Mouse (Mus musculus) bone marrow macrophage, adult 2 months (primary cell): ENCODE data around the gene Slc35e1. TPM values are rescaled to one million over a fixed set of nuclear protein-coding genes. Genes with fewer than 3 reads are reported as not detected.

Experiments
- H3K27ac ChIP-seq: 2 replicates; pipeline ENCODE4 v1.5.1; 2012; ENCODE audit warnings: low read depth, low read length; ENCODE audit not compliant: insufficient read depth
- H3K4me1 ChIP-seq: 2 replicates; pipeline ENCODE4 v1.6.1; 2012; ENCODE audit warnings: low read length; ENCODE audit not compliant: control insufficient read depth, insufficient read depth
- H3K4me3 ChIP-seq: 2 replicates; pipeline ENCODE4 v1.5.1; 2012; ENCODE audit warnings: mild to moderate bottlenecking, low read length, moderate library complexity; ENCODE audit not compliant: insufficient read depth
- CTCF ChIP-seq: IDR thresholded peaks from 2 replicates; pipeline ENCODE4 v1.5.1; 2012; ENCODE audit warnings: low read depth, mild to moderate bottlenecking, low read length, moderate library complexity
- POLR2A ChIP-seq: IDR thresholded peaks from 2 replicates; pipeline ENCODE4 v1.6.1; 2012; ENCODE audit warnings: mild to moderate bottlenecking, low read depth, low read length, borderline replicate concordance
- polyA plus RNA-seq: library from polyadenylated mRNA; stranded (reverse); fragments of >200 nt; gene quantifications from 2 replicates; pipeline ENCODE4 v1.2.4, GENCODE M21; 2012; ENCODE audit not compliant: missing spikeins, insufficient read depth, insufficient read length

Gene Slc35e1
- polyA plus RNA-seq, 1 experiment = 34.5 TPM

DNA sequence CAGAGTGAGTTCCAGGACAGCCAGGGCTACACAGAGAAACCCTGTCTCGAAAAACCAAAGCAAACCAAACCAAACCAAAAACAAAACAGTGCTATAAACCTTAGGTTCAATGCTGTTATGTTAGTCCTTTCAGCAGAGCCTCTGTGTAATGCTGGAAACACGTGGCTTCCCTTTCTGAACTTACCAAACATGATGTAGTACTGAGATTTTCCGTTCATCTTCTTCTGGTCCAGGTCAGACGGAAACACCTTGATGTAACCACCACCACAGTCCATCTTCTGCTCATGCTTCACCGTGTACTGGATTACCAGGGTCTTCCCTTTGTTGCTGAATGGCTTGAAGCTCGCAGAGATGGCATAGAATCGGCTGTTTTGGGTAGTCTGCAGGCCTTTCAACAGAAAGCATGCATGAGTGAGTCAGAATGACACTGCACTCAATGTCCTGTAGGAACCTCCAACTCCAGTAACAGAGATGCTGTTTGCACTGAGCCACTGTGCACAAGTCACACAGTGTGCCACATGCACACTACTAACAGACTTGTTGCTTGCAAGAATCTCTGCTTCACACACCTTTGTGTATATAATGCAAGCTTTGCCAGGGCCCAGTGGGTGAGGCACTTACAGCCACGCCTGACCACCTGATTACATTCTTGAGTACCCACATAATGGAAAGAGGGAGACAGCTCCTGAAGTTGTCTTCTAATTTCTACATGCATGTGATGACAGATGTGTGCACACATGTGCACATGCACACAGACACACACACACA lies 54.0 kb downstream of the Slc35e1 start:
- H3K4me1 ChIP-seq = peaks cover 9% of the 10 kb centered on the region
- H3K4me3 ChIP-seq = no peak overlapping the region
- TF ChIP-seq CTCF = no peak
- no peak for TF ChIP-seq POLR2A
- H3K27ac ChIP-seq = no peak overlapping the region

DNA sequence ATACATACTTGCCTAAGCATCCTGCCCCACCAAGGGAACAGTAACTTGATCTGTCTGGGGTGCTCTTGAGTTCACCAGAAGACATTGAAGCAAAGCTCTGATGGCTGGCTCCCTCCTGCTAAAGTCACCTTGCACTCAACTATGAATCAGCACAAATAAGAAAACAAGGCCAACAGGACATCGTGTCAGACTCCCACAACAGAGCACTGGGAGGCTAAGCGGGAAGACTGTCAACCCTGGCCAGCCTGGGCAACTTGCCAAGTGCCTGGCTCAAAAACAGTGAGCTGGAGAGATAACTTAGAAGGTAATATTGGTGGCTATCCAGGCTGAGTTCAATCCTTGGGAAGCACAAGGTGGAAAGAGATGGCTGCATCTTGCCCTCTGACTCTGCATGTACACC lies 57.5 kb downstream of the Slc35e1 start:
- TF ChIP-seq CTCF = no peak
- TF ChIP-seq POLR2A = no peak

More for the DNA sequence above, 57.5 kb downstream of the Slc35e1 start:
- no peak overlapping the region for H3K27ac ChIP-seq
- peaks cover 3% of the 10 kb centered on the region for H3K4me1 ChIP-seq
- no peak overlapping the region for H3K4me3 ChIP-seq

Other genes starting within 250 kb of the Slc35e1 start
- 6.7 TPM in 1 of 2 replicates, not detected in the other for gene Gm10282, start 187.4 kb downstream of the Slc35e1 start, polyA plus RNA-seq
- 34.3 and 37.1 TPM in 2 replicates for gene Klf2, start 173.6 kb downstream of the Slc35e1 start, polyA plus RNA-seq
- gene Eps15l1, start 71.2 kb downstream of the Slc35e1 start, polyA plus RNA-seq = 64.0 and 65.1 TPM in 2 replicates
- gene Calr3, start 48.7 kb downstream of the Slc35e1 start, polyA plus RNA-seq = 0.52 and 0.79 TPM in 2 replicates
- 6.2 and 13.5 TPM in 2 replicates for gene 1700030K09Rik, start 48.7 kb downstream of the Slc35e1 start, polyA plus RNA-seq
- gene Cherp, start 17.4 kb downstream of the Slc35e1 start, polyA plus RNA-seq = 43.8 and 48.8 TPM in 2 replicates
- gene Med26, start 55.7 kb upstream of the Slc35e1 start, polyA plus RNA-seq = 7.5 and 7.8 TPM in 2 replicates
- gene Smim7, start 78.5 kb upstream of the Slc35e1 start, polyA plus RNA-seq = 68.6 and 71.9 TPM in 2 replicates
- 8.5 and 9.5 TPM in 2 replicates for gene Tmem38a, start 79.4 kb upstream of the Slc35e1 start, polyA plus RNA-seq
- gene Nwd1, start 154.1 kb upstream of the Slc35e1 start, polyA plus RNA-seq = 0.08 and 0.11 TPM in 2 replicates
- gene Sin3b, start 230.7 kb upstream of the Slc35e1 start, polyA plus RNA-seq = 117 and 124 TPM in 2 replicates